Mouse (Mus musculus) large intestine, adult 2 months (tissue): ENCODE data around the gene Tmem132a. TPM values are rescaled to one million over a fixed set of nuclear protein-coding genes. Genes with fewer than 3 reads are reported as not detected.

Experiments
- DNase-seq: peaks from one replicate; pipeline ENCODE4 v3.0.0-alpha.2; 2012; ENCODE audit warnings: low read depth, low spot score
- WGBS: fragments of 180-500 bp; shearing (Covaris S2); methylation state at CpG from one replicate; pipeline ENCODE4 v1.1.7; 2018; 5-methylcytosine and 5-hydroxymethylcytosine counted together
- polyA plus RNA-seq: library from polyadenylated mRNA; depleted of rRNA; stranded (reverse); fragments of >200 nt; gene quantifications from 2 replicates; pipeline ENCODE4 v1.2.3, GENCODE M21; 2012

The Tmem132a gene
- polyA plus RNA-seq, 1 experiment = 5.7 TPM

- WGBS = 10% methylated on average over 7 of the region's 7 CpGs
- no peak for DNase-seq
These were observed 10.6 kb upstream of the Tmem132a start for GRCm38 (mm10) chr19:10880085-10880974.

GRCm38 (mm10) chr19:10878201-10878837, 8.6 kb upstream of the Tmem132a start:
- WGBS = 77% methylated on average over 7 of the region's 7 CpGs
- no peak for DNase-seq

GRCm38 (mm10) chr19:10871328-10871961, 1.7 kb upstream of the Tmem132a start:
- 78% methylated on average over 14 of the region's 14 CpGs for WGBS
- DNase-seq = no peak

GRCm38 (mm10) chr19:10870676-10871075, 936 bp upstream of the Tmem132a start:
- no peak for DNase-seq
- 92% methylated on average over 3 of the region's 3 CpGs for WGBS

GRCm38 (mm10) chr19:10869241-10869885, 377 bp downstream of the Tmem132a start:
- under 1% methylated on average over 41 of the region's 43 CpGs for whole genome bisulfite sequencing
- no peak for DNase-seq

- WGBS = 3% methylated on average over 17 of the region's 17 CpGs
These were observed 1.1 kb downstream of the Tmem132a start for GRCm38 (mm10) chr19:10868623-10869141.

GRCm38 (mm10) chr19:10867946-10868622, 1.7 kb downstream of the Tmem132a start:
- no peak for DNase-seq
- 44% methylated on average over 5 of the region's 5 CpGs for WGBS

More at GRCm38 (mm10) chr19:10868623-10869141, 1.1 kb downstream of the Tmem132a start:
- no peak for DNase-seq

- WGBS = 87% methylated on average over 13 of the region's 13 CpGs
- DNase-seq = no peak
These were observed 3.4 kb downstream of the Tmem132a start for GRCm38 (mm10) chr19:10866351-10866750.

GRCm38 (mm10) chr19:10860072-10860497, 9.7 kb downstream of the Tmem132a start:
- 68% methylated on average over 22 of the region's 22 CpGs for whole genome bisulfite sequencing
- DNase-seq = no peak

GRCm38 (mm10) chr19:10856520-10856919, 13.2 kb downstream of the Tmem132a start:
- no peak for DNase-seq
- WGBS = 45% methylated on average over 2 of the region's 2 CpGs

GRCm38 (mm10) chr19:10855422-10855821, 14.3 kb downstream of the Tmem132a start:
- DNase-seq = no peak
- 63% methylated on average over 3 of the region's 3 CpGs for WGBS

- WGBS = 55% methylated on average over 3 of the region's 3 CpGs
- no peak for DNase-seq
These were observed 22.2 kb downstream of the Tmem132a start for GRCm38 (mm10) chr19:10847311-10848087.

- DNase-seq = no peak
- 78% methylated on average over 7 of the region's 7 CpGs for WGBS
These were observed 23.6 kb downstream of the Tmem132a start for GRCm38 (mm10) chr19:10846150-10846549.

- WGBS = 68% methylated on average over 3 of the region's 3 CpGs
- DNase-seq = no peak
These were observed 24.3 kb downstream of the Tmem132a start for GRCm38 (mm10) chr19:10845454-10845853.

GRCm38 (mm10) chr19:10844206-10844605, 25.5 kb downstream of the Tmem132a start:
- DNase-seq = no peak

GRCm38 (mm10) chr19:10842914-10843313, 26.8 kb downstream of the Tmem132a start:
- no peak for DNase-seq
- 51% methylated on average over 24 of the region's 24 CpGs for WGBS

More at GRCm38 (mm10) chr19:10844206-10844605, 25.5 kb downstream of the Tmem132a start:
- 83% methylated on average over 5 of the region's 5 CpGs for WGBS

- WGBS = 63% methylated on average over 16 of the region's 16 CpGs
- DNase-seq = no peak
These were observed 27.8 kb downstream of the Tmem132a start for GRCm38 (mm10) chr19:10841721-10842626.
